Mouse (Mus musculus): ENCODE results near the gene Slc39a12. TPM values are rescaled to one million over a fixed set of nuclear protein-coding genes. Genes with fewer than 3 reads are reported as not detected.

Slc39a12 gene
- polyA plus RNA-seq, 1 experiment = not detected

DNA sequence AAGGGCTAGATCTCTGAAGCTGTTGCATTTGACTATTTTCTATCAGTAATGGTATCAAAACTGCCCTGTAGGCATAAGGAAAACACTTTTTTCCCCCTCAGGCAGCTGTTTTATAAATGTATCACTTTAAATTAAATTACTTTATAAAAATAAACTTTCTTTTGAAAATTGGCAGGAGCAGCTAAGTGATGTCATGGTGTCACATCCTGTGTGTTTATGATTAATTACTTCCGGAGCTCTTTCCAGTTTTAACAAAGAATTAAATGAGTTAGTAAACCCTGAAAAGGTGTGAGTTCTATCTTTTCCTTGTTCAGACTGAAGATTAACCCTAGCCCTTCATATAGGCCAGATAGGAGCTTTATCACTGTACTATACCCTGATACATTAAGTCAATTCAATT, 59.2 kb downstream of the Slc39a12 start:
- Histone ChIP-seq H3K27ac (ENCODE audit: insufficient read depth, low read depth, low read length) (no peak overlapping the region), H3K4me1 (ENCODE audit: control insufficient read depth, insufficient read depth, insufficient read length, low read length) (no peaks in the 10 kb centered on the region), H3K4me3 (ENCODE audit: low read depth, low read length) (no peak overlapping the region), H3K36me3 (ENCODE audit: control insufficient read depth, insufficient read depth, low read length) (no peaks in the 10 kb centered on the region), H3K27me3 (ENCODE audit: control insufficient read depth, insufficient read depth, low read length) (no peaks in the 10 kb centered on the region)
- TF ChIP-seq CTCF (IDR thresholded peaks at IDR 0.05; ENCODE audit: extremely low read depth, insufficient read length, insufficient replicate concordance, low read depth, low read length) = no peak
- TF ChIP-seq POLR2A (IDR thresholded peaks at IDR 0.05; ENCODE audit: low read depth, low read length) = no peak
- WGBS = 56% methylated on average over 1 of the region's 1 CpGs

DNA sequence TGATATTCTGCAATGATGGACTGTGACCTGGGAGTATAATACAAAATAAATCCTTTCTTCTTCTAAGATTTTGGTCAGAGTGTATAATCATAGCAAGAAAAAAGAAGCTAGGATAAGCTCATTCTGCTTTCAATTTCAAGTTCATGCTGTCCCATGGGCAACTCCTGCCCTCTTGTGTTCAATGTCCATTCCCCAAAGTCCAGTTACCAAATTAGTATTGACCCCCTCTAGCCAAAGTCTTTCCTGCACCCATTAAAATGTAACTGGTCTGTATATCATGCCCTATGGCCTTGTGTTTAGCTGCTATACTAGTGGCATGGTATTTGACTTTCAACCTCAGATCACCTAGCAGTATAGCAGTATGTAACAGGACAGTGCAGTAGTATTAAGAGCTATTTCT, 62.8 kb downstream of the Slc39a12 start:
- TF ChIP-seq POLR2A (IDR thresholded peaks at IDR 0.05; ENCODE audit: low read depth, low read length) = no peak
- no peak for TF ChIP-seq CTCF (IDR thresholded peaks at IDR 0.05; ENCODE audit: extremely low read depth, insufficient read length, insufficient replicate concordance, low read depth, low read length)
- Histone ChIP-seq H3K4me1 (ENCODE audit: control insufficient read depth, insufficient read depth, insufficient read length, low read length) (no peaks in the 10 kb centered on the region), H3K36me3 (ENCODE audit: control insufficient read depth, insufficient read depth, low read length) (no peaks in the 10 kb centered on the region), H3K27me3 (ENCODE audit: control insufficient read depth, insufficient read depth, low read length) (no peaks in the 10 kb centered on the region), H3K4me3 (ENCODE audit: low read depth, low read length) (no peak overlapping the region), H3K27ac (ENCODE audit: insufficient read depth, low read depth, low read length) (no peak overlapping the region)

DNA sequence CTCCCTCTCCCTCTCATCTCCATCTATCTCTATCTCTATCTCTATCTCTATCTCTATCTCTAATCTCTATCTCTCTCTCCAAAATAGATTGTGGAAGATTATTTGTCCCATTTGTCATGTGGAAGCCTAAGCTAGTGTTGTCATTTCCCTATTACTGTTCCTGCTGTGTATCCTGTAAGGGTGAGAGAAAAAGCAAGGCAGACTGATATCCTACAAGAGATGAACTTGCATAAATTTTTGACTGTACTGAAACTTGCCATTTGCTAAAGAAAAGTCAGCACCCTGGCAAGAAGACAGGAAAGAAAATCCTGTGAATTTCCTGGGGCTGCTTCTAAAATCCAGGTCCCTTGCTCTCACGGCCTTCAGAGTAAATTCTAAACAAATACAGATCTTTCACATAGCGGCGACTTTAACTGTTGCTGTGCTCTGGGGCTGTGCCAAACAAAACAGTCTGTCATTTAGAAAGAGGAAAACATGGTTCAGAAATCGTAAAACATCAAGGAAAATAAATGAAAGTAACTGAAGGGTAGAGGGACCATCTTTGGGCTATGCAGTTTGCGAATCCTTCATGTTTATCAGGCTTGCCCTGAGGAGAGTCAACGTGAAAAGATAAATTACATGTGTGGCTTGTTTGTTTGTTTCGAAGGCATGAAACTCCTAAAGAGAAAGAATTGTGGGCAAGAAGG, 67.0 kb downstream of the Slc39a12 start:
- Histone ChIP-seq H3K4me3 (ENCODE audit: low read depth, low read length) (no peak overlapping the region), H3K4me1 (ENCODE audit: control insufficient read depth, insufficient read depth, insufficient read length, low read length) (no peaks in the 10 kb centered on the region), H3K36me3 (ENCODE audit: control insufficient read depth, insufficient read depth, low read length) (no peaks in the 10 kb centered on the region), H3K27me3 (ENCODE audit: control insufficient read depth, insufficient read depth, low read length) (no peaks in the 10 kb centered on the region), H3K27ac (ENCODE audit: insufficient read depth, low read depth, low read length) (no peak overlapping the region)
- 55% methylated on average over 7 of the region's 7 CpGs for WGBS
- TF ChIP-seq POLR2A (IDR thresholded peaks at IDR 0.05; ENCODE audit: low read depth, low read length) (no peak), CTCF (IDR thresholded peaks at IDR 0.05; ENCODE audit: extremely low read depth, insufficient read length, insufficient replicate concordance, low read depth, low read length) (no peak)

- H3K27me3 ChIP-seq (ENCODE audit: control insufficient read depth, insufficient read depth, low read length) = no peaks in the 10 kb centered on the region
- H3K4me3 ChIP-seq (ENCODE audit: low read depth, low read length) = no peak overlapping the region
- TF ChIP-seq CTCF (IDR thresholded peaks at IDR 0.05; ENCODE audit: extremely low read depth, insufficient read length, insufficient replicate concordance, low read depth, low read length) (no peak), POLR2A (IDR thresholded peaks at IDR 0.05; ENCODE audit: low read depth, low read length) (no peak)
- no peaks in the 10 kb centered on the region for H3K4me1 ChIP-seq (ENCODE audit: control insufficient read depth, insufficient read depth, insufficient read length, low read length)
- H3K27ac ChIP-seq (ENCODE audit: insufficient read depth, low read depth, low read length) = no peak overlapping the region
- no peaks in the 10 kb centered on the region for H3K36me3 ChIP-seq (ENCODE audit: control insufficient read depth, insufficient read depth, low read length)
- WGBS = 63% methylated on average over 1 of the region's 1 CpGs
Observed at GRCm38 (mm10) chr2:14464438-14464837, 76.3 kb downstream of the Slc39a12 start.

- H3K4me1 ChIP-seq (ENCODE audit: control insufficient read depth, insufficient read depth, insufficient read length, low read length) = no peaks in the 10 kb centered on the region
Observed at GRCm38 (mm10) chr2:14494132-14494531, 106.0 kb downstream of the Slc39a12 start.

GRCm38 (mm10) chr2:14496150-14496549, 108.0 kb downstream of the Slc39a12 start:
- Histone ChIP-seq H3K4me1 (ENCODE audit: control insufficient read depth, insufficient read depth, insufficient read length, low read length) (no peaks in the 10 kb centered on the region), H3K27me3 (ENCODE audit: control insufficient read depth, insufficient read depth, low read length) (no peaks in the 10 kb centered on the region), H3K36me3 (ENCODE audit: control insufficient read depth, insufficient read depth, low read length) (no peaks in the 10 kb centered on the region), H3K27ac (ENCODE audit: insufficient read depth, low read depth, low read length) (no peak overlapping the region), H3K4me3 (ENCODE audit: low read depth, low read length) (no peak overlapping the region)
- TF ChIP-seq CTCF (IDR thresholded peaks at IDR 0.05; ENCODE audit: extremely low read depth, insufficient read length, insufficient replicate concordance, low read depth, low read length) = no peak
- TF ChIP-seq POLR2A (IDR thresholded peaks at IDR 0.05; ENCODE audit: low read depth, low read length) = no peak
- WGBS = 47% methylated on average over 2 of the region's 2 CpGs

More at GRCm38 (mm10) chr2:14494132-14494531, 106.0 kb downstream of the Slc39a12 start:
- Histone ChIP-seq H3K4me3 (ENCODE audit: low read depth, low read length) (no peak overlapping the region), H3K27ac (ENCODE audit: insufficient read depth, low read depth, low read length) (no peak overlapping the region), H3K36me3 (ENCODE audit: control insufficient read depth, insufficient read depth, low read length) (no peaks in the 10 kb centered on the region), H3K27me3 (ENCODE audit: control insufficient read depth, insufficient read depth, low read length) (no peaks in the 10 kb centered on the region)
- no peak for TF ChIP-seq CTCF (IDR thresholded peaks at IDR 0.05; ENCODE audit: extremely low read depth, insufficient read length, insufficient replicate concordance, low read depth, low read length)
- TF ChIP-seq POLR2A (IDR thresholded peaks at IDR 0.05; ENCODE audit: low read depth, low read length) = no peak
- WGBS = 61% methylated on average over 5 of the region's 5 CpGs

GRCm38 (mm10) chr2:14502482-14502881, 114.4 kb downstream of the Slc39a12 start:
- TF ChIP-seq CTCF (IDR thresholded peaks at IDR 0.05; ENCODE audit: extremely low read depth, insufficient read length, insufficient replicate concordance, low read depth, low read length) (no peak), POLR2A (IDR thresholded peaks at IDR 0.05; ENCODE audit: low read depth, low read length) (no peak)
- 24% methylated on average over 3 of the region's 3 CpGs for whole genome bisulfite sequencing
- H3K4me1 ChIP-seq (ENCODE audit: control insufficient read depth, insufficient read depth, insufficient read length, low read length) = no peaks in the 10 kb centered on the region

More at GRCm38 (mm10) chr2:14502482-14502881, 114.4 kb downstream of the Slc39a12 start:
- no peak overlapping the region for H3K4me3 ChIP-seq (ENCODE audit: low read depth, low read length)
- no peaks in the 10 kb centered on the region for H3K36me3 ChIP-seq (ENCODE audit: control insufficient read depth, insufficient read depth, low read length)
- H3K27me3 ChIP-seq (ENCODE audit: control insufficient read depth, insufficient read depth, low read length) = no peaks in the 10 kb centered on the region
- no peak overlapping the region for H3K27ac ChIP-seq (ENCODE audit: insufficient read depth, low read depth, low read length)

Data from small intestine, adult 2 months (tissue).